Mouse (Mus musculus) embryo, embryonic 10.5 days (tissue): ENCODE results near the gene Tsc2.
A peak's percentile ranks its signal among the peaks of the same experiment; 100 is the strongest.
"Not testable (repeated sequence)": the region's sequence is repeated elsewhere in the genome, so short reads cannot be mapped to it uniquely, and the experiment has no call there.

Experiments used
- DNase-seq: peaks from one replicate; pipeline ENCODE4 v3.0.0-alpha.2; 2015; ENCODE audit warnings: low spot score

Tsc2 gene

GRCm38 (mm10) chr17:24632167-24632812 is at the start of gene Tsc2, which contains the start of gene Nthl1:
TSS of gene Tsc2 (minus strand) at chr17:24632630.
TSS of gene Nthl1 (plus strand) at chr17:24632680.
- peak; percentile 95 for DNase-seq

GRCm38 (mm10) chr17:24677500-24678080 is 45.2 kb upstream of the Tsc2 start:
- no peak for DNase-seq

- DNase-seq: no peak
Observed at GRCm38 (mm10) chr17:24676877-24677276, 44.4 kb upstream of the Tsc2 start.

- DNase-seq: peak; percentile 84
Observed at GRCm38 (mm10) chr17:24676187-24676586, 43.8 kb upstream of the Tsc2 start.

- DNase-seq: no peak
Observed at GRCm38 (mm10) chr17:24674277-24674676, 41.8 kb upstream of the Tsc2 start.

- peak; percentile 43 for DNase-seq
Observed at GRCm38 (mm10) chr17:24672141-24672540, 39.7 kb upstream of the Tsc2 start.

- DNase-seq: no peak
Observed at GRCm38 (mm10) chr17:24671346-24671745, 38.9 kb upstream of the Tsc2 start.

GRCm38 (mm10) chr17:24670246-24670844 is 37.9 kb upstream of the Tsc2 start:
- DNase-seq: no peak

GRCm38 (mm10) chr17:24669545-24670245 is 37.3 kb upstream of the Tsc2 start, which contains the start of gene Zfp598:
TSS of gene Zfp598 (plus strand) at chr17:24669687.
- DNase-seq: peak; percentile 95

GRCm38 (mm10) chr17:24669214-24669544 is 36.7 kb upstream of the Tsc2 start:
- not testable (repeated sequence) for DNase-seq

- DNase-seq: peak; percentile 76
Observed at GRCm38 (mm10) chr17:24667416-24667815, 35.0 kb upstream of the Tsc2 start.

- DNase-seq: not testable (repeated sequence)
Observed at GRCm38 (mm10) chr17:24667011-24667410, 34.6 kb upstream of the Tsc2 start.

GRCm38 (mm10) chr17:24658017-24658758 is 25.8 kb upstream of the Tsc2 start, which contains the start of gene Npw:
TSS of gene Npw (minus strand) at chr17:24658457.
- peak; percentile 41 for DNase-seq

GRCm38 (mm10) chr17:24654969-24655368 is 22.5 kb upstream of the Tsc2 start:
- no peak for DNase-seq

GRCm38 (mm10) chr17:24653967-24654710 is 21.7 kb upstream of the Tsc2 start:
- DNase-seq: peak; percentile 95

GRCm38 (mm10) chr17:24651835-24652234 is 19.4 kb upstream of the Tsc2 start:
- no peak for DNase-seq

- no peak for DNase-seq
Observed at GRCm38 (mm10) chr17:24650766-24651165, 18.3 kb upstream of the Tsc2 start.

GRCm38 (mm10) chr17:24650070-24650616 is 17.7 kb upstream of the Tsc2 start, which contains the start of gene Slc9a3r2:
TSS of gene Slc9a3r2 (minus strand) at chr17:24650327.
- peak; percentile 67 for DNase-seq

GRCm38 (mm10) chr17:24649581-24650069 is 17.2 kb upstream of the Tsc2 start:
- DNase-seq: no peak

GRCm38 (mm10) chr17:24648731-24649377 is 16.4 kb upstream of the Tsc2 start:
- DNase-seq: no peak
